Mouse (Mus musculus) liver, embryonic 14.5 days (tissue): ENCODE results near the gene Cpne5.

ENCODE experiments used
- CTCF ChIP-seq: IDR thresholded peaks from 2 replicates; pipeline ENCODE4 v1.5.1; 2016; ENCODE audit warnings: antibody characterized with exemption, low read depth, control low read depth
- EP300 ChIP-seq: IDR thresholded peaks from 2 replicates; pipeline ENCODE4 v1.6.1; 2016; ENCODE audit warnings: antibody characterized with exemption, low read depth

DNA sequence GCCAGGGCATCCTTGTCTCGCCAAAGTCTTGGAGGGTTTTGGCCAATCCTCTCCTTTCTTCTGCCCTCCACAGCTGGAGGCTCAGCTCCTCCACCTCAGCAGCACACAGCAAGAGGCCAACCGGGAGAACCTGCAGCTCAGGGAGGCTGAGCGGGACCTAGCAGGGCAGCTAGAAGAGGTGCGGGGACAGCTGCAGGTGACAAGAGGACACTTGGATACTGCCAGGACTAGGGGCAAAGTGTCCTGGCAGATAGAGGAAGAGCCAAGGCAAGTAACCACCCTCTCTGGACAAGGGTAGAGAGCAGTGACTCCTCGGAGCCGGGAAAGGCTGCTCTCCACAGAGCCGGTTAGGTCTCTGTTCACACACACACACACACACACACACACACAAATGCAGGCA lies 100.1 kb downstream of the Cpne5 start:
- TF ChIP-seq CTCF (no peak), EP300 (no peak)
